Mouse (Mus musculus) megakaryocyte, embryonic 14.5 days (primary cell): ENCODE results near the gene Lrrc19.

Experiments
- FLI1 ChIP-seq: IDR thresholded peaks from 2 replicates; pipeline ENCODE4 v1.6.1; 2012; ENCODE audit warnings: low read length, inconsistent platforms, mixed read lengths
- GATA1 ChIP-seq: IDR thresholded peaks from 3 replicates; pipeline ENCODE4 v1.6.1; 2012; ENCODE audit warnings: mixed read lengths, low read length, inconsistent platforms, borderline replicate concordance

- TF ChIP-seq GATA1: no peak
- TF ChIP-seq FLI1: no peak
These were observed 47.4 kb downstream of the Lrrc19 start for GRCm38 (mm10) chr4:94602496-94603030.
